Mouse (Mus musculus) ES-Bruce4 (cell line): ENCODE results near the gene Celf2.

Experiments
- CTCF ChIP-seq: IDR thresholded peaks from one replicate; pipeline ENCODE4 v1.8.1; 2011; ENCODE audit warnings: low read depth, low read length
- EP300 ChIP-seq: IDR thresholded peaks from 2 replicates; pipeline ENCODE4 v1.6.1; 2011; ENCODE audit warnings: low read depth, low read length; ENCODE audit not compliant: insufficient read depth
- POLR2A ChIP-seq: IDR thresholded peaks from one replicate; pipeline ENCODE4 v1.8.1; 2011; ENCODE audit warnings: low read length; ENCODE audit not compliant: insufficient read depth

DNA sequence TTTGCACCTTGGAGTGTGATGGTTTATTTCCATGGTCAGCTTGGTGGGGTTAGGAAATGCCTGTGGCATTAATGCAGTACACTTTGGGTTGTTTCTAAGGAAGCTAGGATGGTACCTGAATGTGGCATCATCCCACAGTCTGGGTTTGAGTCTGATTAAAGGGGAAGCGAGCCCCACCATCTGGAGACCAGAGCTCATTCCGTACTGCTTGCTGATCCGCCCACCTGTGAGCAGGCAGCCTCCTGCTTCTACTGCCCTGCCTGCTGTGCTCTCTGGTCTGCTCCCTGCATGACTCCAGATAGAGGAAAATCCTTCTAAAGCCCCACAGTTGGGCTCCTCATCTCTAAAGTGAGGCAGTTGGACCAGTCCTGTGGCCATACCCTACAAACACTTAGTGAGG lies 1002.3 kb downstream of the Celf2 start:
- TF ChIP-seq POLR2A: no peak
- TF ChIP-seq CTCF: no peak
- TF ChIP-seq EP300: no peak
